In genomic region chr10:58350600-58350999, GRCm38 (mm10) we compare ENCODE assay signal across 15 mouse cellular contexts. TPM values are rescaled to one million over a fixed set of nuclear protein-coding genes. Genes with fewer than 3 reads are reported as not detected.
DNase-seq lines count a peak whose midpoint lies in the region; ATAC-seq and TF ChIP-seq lines count a peak whose summit lies in the region.
"Had no signal": no experiment of that assay in that cellular context is flagged by ENCODE, and none has a peak within 500 bp of the region (broad histone marks: within the 10 kb centered on the region; RNA-seq: fewer than 3 reads in every experiment).

No protein-coding gene starts in this region.

- DNase-seq in heart, adult 18-20 months, result no peak
- DNase-seq in A20 (ENCODE audit: low read depth, low spot score), result peak; percentile 79
- no peak for DNase-seq in gastrocnemius, adult 2 months
- DNase-seq in right cerebral cortex, postnatal 4 days, result no peak
- no peak for DNase-seq in MN1 (ENCODE audit: low spot score)
- DNase-seq: cerebellum, postnatal 14 days; gastrocnemius, postnatal 10 days; kidney, postnatal 36 days; lung, postnatal 4 days; right cerebral cortex, postnatal 14 days had no signal

- peaks cover 97% of the 10 kb centered on the region for H3K79me2 ChIP-seq in myocyte (ENCODE audit: control insufficient read depth, insufficient read depth)

- ATAC-seq in heart, embryonic 15.5 days (replicated peaks; ENCODE audit: insufficient number of reproducible peaks, insufficient read depth, low FRiP score, low read depth), result no peak
- 0 out of 2 replicates have a peak, but pooled peaks have one; percentile 4 for ATAC-seq in common myeloid progenitor, adult 5-6 weeks (replicated peaks; ENCODE audit: low read depth, poor library complexity, severe bottlenecking)
- ATAC-seq: intestine, postnatal 0 days had no signal

- no peak overlapping the region for H3K4me2 ChIP-seq in heart, embryonic 15.5 days
- H3K4me2 ChIP-seq in myocyte (ENCODE audit: low read depth), result peak overlapping the region; percentile 70
- H3K4me2 ChIP-seq: embryonic facial prominence, embryonic 13.5 days had no signal

- TF ChIP-seq CTCF in gastrocnemius, adult 2 months (IDR thresholded peaks at IDR 0.05), result no peak

- no peak overlapping the region for H3K9ac ChIP-seq in heart, embryonic 15.5 days
- H3K9ac ChIP-seq: embryonic facial prominence, embryonic 13.5 days had no signal

- peaks cover 50% of the 10 kb centered on the region for H3K4me1 ChIP-seq in heart, embryonic 15.5 days (replicated peaks)
- H3K4me1 ChIP-seq: embryonic facial prominence, embryonic 13.5 days had no signal

- H3K4me3 ChIP-seq in heart, embryonic 15.5 days, result no peak overlapping the region
- no peak overlapping the region for H3K4me3 ChIP-seq in myocyte
- H3K4me3 ChIP-seq in gastrocnemius, adult 2 months, result no peak overlapping the region
- H3K4me3 ChIP-seq: embryonic facial prominence, embryonic 13.5 days had no signal

- WGBS in heart, embryonic 15.5 days, result 68% methylated on average over 3 of the region's 3 CpGs

- H3K27me3 ChIP-seq in heart, embryonic 15.5 days, result no peaks in the 10 kb centered on the region
- no peaks in the 10 kb centered on the region for H3K27me3 ChIP-seq in myocyte (ENCODE audit: control insufficient read depth, insufficient read depth, insufficient read length)
- H3K27me3 ChIP-seq: embryonic facial prominence, embryonic 13.5 days had no signal

- no peak for TF ChIP-seq POLR2A in myocyte (IDR thresholded peaks at IDR 0.05; ENCODE audit: insufficient read length, low read depth)

- intact Hi-C loops in gastrocnemius, adult 2 months (cut with DNase I), result no loop called here

- H3K9me3 ChIP-seq in heart, embryonic 15.5 days (replicated peaks), result no peaks in the 10 kb centered on the region
- H3K9me3 ChIP-seq: embryonic facial prominence, embryonic 13.5 days had no signal

- H3K27ac ChIP-seq in heart, embryonic 15.5 days, result peak overlapping the region; percentile 20; the same call in 1 of the 2 replicates
- H3K27ac ChIP-seq in gastrocnemius, adult 2 months, result no peak overlapping the region
- H3K27ac ChIP-seq: embryonic facial prominence, embryonic 13.5 days had no signal

- H3ac ChIP-seq in myocyte (ENCODE audit: control insufficient read depth, insufficient read length), result no peak overlapping the region

- no peaks in the 10 kb centered on the region for H3K36me3 ChIP-seq in heart, embryonic 15.5 days
- peaks cover 4% of the 10 kb centered on the region for H3K36me3 ChIP-seq in myocyte (ENCODE audit: control insufficient read depth, insufficient read depth)

TF ChIP-seq in myocyte, 11 proteins besides CTCF, POLR2A, EP300 and RAD21:
- TF ChIP-seq SRF (IDR thresholded peaks at IDR 0.05; ENCODE audit: control insufficient read depth, insufficient read length, low read depth) (no peak), REST (IDR thresholded peaks at IDR 0.05; ENCODE audit: insufficient read depth, insufficient read length) (no peak), TCF12 (IDR thresholded peaks at IDR 0.05; ENCODE audit: insufficient read depth, poor library complexity, severe bottlenecking) (peak; percentile 63), USF1 (IDR thresholded peaks at IDR 0.05; ENCODE audit: low read depth) (no peak), E2F4 (IDR thresholded peaks at IDR 0.05; ENCODE audit: insufficient read depth) (no peak), CEBPB (IDR thresholded peaks at IDR 0.05; ENCODE audit: insufficient read depth, poor library complexity, severe bottlenecking) (no peak), MYOG (IDR thresholded peaks at IDR 0.05; ENCODE audit: control insufficient read depth in 1 of 3, insufficient read depth in 1 of 3, insufficient read length in 2 of 3, low read depth in 2 of 3) (peak in 2 of 3 experiments; percentile 47 to 64), TCF3 (IDR thresholded peaks at IDR 0.05; ENCODE audit: insufficient read length, low read depth) (peak; percentile 14), POLR2AphosphoS2 (IDR thresholded peaks at IDR 0.05; ENCODE audit: insufficient read length, low read depth) (no peak), MYOD1 (IDR thresholded peaks at IDR 0.05; ENCODE audit: control insufficient read depth in 1 of 3, insufficient read length in 2 of 3, low read depth in 2 of 3) (peak in 2 of 3 experiments; percentile 60 to 87), MAX (IDR thresholded peaks at IDR 0.05; ENCODE audit: low read depth) (no peak)
TF ChIP-seq in myocyte: peak in this region for 4.

RNA-seq across cellular contexts. Expression of gene Lims1, which starts 27.3 kb away (rescaled TPM):
- polyA plus RNA-seq in heart, embryonic 15.5 days (2015; fragmentation: Nextera tagmentation; extraction: Ambion mirVana), result 168 and 183 TPM in 2 replicates
- total RNA-seq in heart, adult 18-20 months (2021), result 100 to 1,000 TPM; 142 to 163 TPM
- 75.5 and 112 TPM in 2 replicates for total RNA-seq in common myeloid progenitor, adult 5-6 weeks (2017)
- polyA plus RNA-seq in myocyte (2012; fragmentation: generic; extraction: Trizol), result 23.0 TPM
- total RNA-seq in gastrocnemius, adult 2 months (2021), result 10 to 100 TPM; 36.1 to 54.7 TPM
